Mouse (Mus musculus) heart, postnatal 0 days (tissue): ENCODE measurements around the gene Sugp1. TPM values are rescaled to one million over a fixed set of nuclear protein-coding genes. Genes with fewer than 3 reads are reported as not detected.

ENCODE experiments used
- ATAC-seq: fragments of 200-750 bp; cut with Nextera tagmentation; 2 replicates; pipeline ENCODE4 v1.8.0; 2017; ENCODE audit warnings: low read depth, moderate number of reproducible peaks, moderate library complexity; ENCODE audit not compliant: insufficient read depth
- DNase-seq: peaks from one replicate; pipeline ENCODE4 v3.0.0-alpha.2; 2016; ENCODE audit warnings: low spot score
- H3K27ac ChIP-seq: fragments of 300-500 bp; sonication (generic); 2 replicates; pipeline ENCODE4 v1.5.1; 2014; ENCODE audit warnings: low read depth, mild to moderate bottlenecking
- H3K27me3 ChIP-seq: fragments of 300-500 bp; sonication (generic); 2 replicates; pipeline ENCODE4 v1.6.1; 2014; ENCODE audit warnings: low read length, mixed read lengths; ENCODE audit not compliant: control insufficient read depth, insufficient read depth
- H3K36me3 ChIP-seq: fragments of 300-500 bp; sonication (generic); replicated peaks from 2 replicates; pipeline ENCODE4 v1.6.1; 2014; ENCODE audit warnings: low read length, mixed read lengths; ENCODE audit not compliant: control insufficient read depth, insufficient read depth
- H3K4me1 ChIP-seq: fragments of 300-500 bp; sonication (generic); 2 replicates; pipeline ENCODE4 v1.6.1; 2014; ENCODE audit warnings: antibody characterized with exemption; ENCODE audit not compliant: control insufficient read depth, insufficient read depth
- H3K4me2 ChIP-seq: fragments of 300-500 bp; sonication (generic); 2 replicates; pipeline ENCODE4 v1.6.1; 2014; ENCODE audit warnings: low read depth, mild to moderate bottlenecking, low read length, moderate library complexity
- H3K4me3 ChIP-seq: fragments of 300-500 bp; sonication (generic); 2 replicates; pipeline ENCODE4 v1.5.1; 2014; ENCODE audit warnings: low read depth, low read length
- H3K9ac ChIP-seq: fragments of 300-500 bp; sonication (generic); replicated peaks from 2 replicates; pipeline ENCODE4 v1.6.1; 2014; ENCODE audit warnings: low read depth, low read length, mixed read lengths
- H3K9me3 ChIP-seq: fragments of 300-500 bp; sonication (generic); replicated peaks from 2 replicates; pipeline ENCODE4 v1.6.1; 2016; ENCODE audit warnings: low read length; ENCODE audit not compliant: control insufficient read depth
- CTCF ChIP-seq: IDR thresholded peaks from 2 replicates; pipeline ENCODE4 v1.5.1; 2016; ENCODE audit warnings: antibody characterized with exemption, control low read depth, low read depth
- EP300 ChIP-seq: IDR thresholded peaks from 2 replicates; pipeline ENCODE4 v1.6.1; 2016; ENCODE audit warnings: antibody characterized with exemption, low read depth
- WGBS: fragments of 180-500 bp; shearing (Covaris S2); extraction: QIAGEN DNeasy Blood & Tissue Kit; methylation state at CpG from one replicate; pipeline ENCODE4 v1.1.7; 2014; 5-methylcytosine and 5-hydroxymethylcytosine counted together
- polyA plus RNA-seq: library from polyadenylated mRNA; unstranded; fragments of >200 nt; fragmentation: Nextera tagmentation; extraction: Ambion mirVana; gene quantifications from 2 replicates; pipeline ENCODE4 v1.2.1, GENCODE M21; 2015
- total RNA-seq: library from RNA; depleted of rRNA; stranded (reverse); fragments of >200 nt; gene quantifications from 2 replicates; pipeline ENCODE4 v1.2.3, GENCODE M21; 2014; ENCODE audit warnings: low replicate concordance

The Sugp1 gene
- total and polyA plus RNA-seq, 2 experiments from 2014 or later = 11.5 to 22.6 TPM

GRCm38 (mm10) chr8:70087237-70087636 lies 44.6 kb downstream of the Sugp1 start:
- ATAC-seq = no peak

GRCm38 (mm10) chr8:70087836-70088650 lies 45.4 kb downstream of the Sugp1 start:
- peak; percentile 33 for DNase-seq
- peak; percentile 62 for ATAC-seq
- H3K9me3 ChIP-seq = no peaks in the 10 kb centered on the region
- peaks cover 10% of the 10 kb centered on the region; the same call in 1 of the 2 replicates for H3K4me1 ChIP-seq
- no peaks in the 10 kb centered on the region for H3K36me3 ChIP-seq
- peak overlapping the region; percentile 41 for H3K4me2 ChIP-seq
- H3K27me3 ChIP-seq = peaks cover 87% of the 10 kb centered on the region
- no peak overlapping the region for H3K9ac ChIP-seq
- TF ChIP-seq CTCF = peak; percentile 83
- TF ChIP-seq EP300 = no peak
- no peak overlapping the region for H3K27ac ChIP-seq
- 5% methylated on average over 56 of the region's 56 CpGs for WGBS
- peak overlapping the region; percentile 26; the same call in 1 of the 2 replicates for H3K4me3 ChIP-seq

More at GRCm38 (mm10) chr8:70087237-70087636, 44.6 kb downstream of the Sugp1 start:
- Histone ChIP-seq H3K4me2 (no peak overlapping the region), H3K4me3 (no peak overlapping the region), H3K27me3 (peaks cover 95% of the 10 kb centered on the region), H3K4me1 (peaks cover 10% of the 10 kb centered on the region; the same call in 1 of the 2 replicates), H3K9ac (no peak overlapping the region), H3K9me3 (no peaks in the 10 kb centered on the region), H3K27ac (no peak overlapping the region), H3K36me3 (no peaks in the 10 kb centered on the region)
- TF ChIP-seq CTCF = no peak
- TF ChIP-seq EP300 = no peak
- DNase-seq = no peak
- WGBS = 10% methylated on average over 7 of the region's 7 CpGs

- Histone ChIP-seq H3K36me3 (no peaks in the 10 kb centered on the region), H3K4me2 (no peak overlapping the region), H3K27me3 (peaks cover 79% of the 10 kb centered on the region), H3K27ac (no peak overlapping the region), H3K4me1 (no peaks in the 10 kb centered on the region), H3K4me3 (no peak overlapping the region), H3K9me3 (no peaks in the 10 kb centered on the region), H3K9ac (no peak overlapping the region)
- TF ChIP-seq EP300 (no peak), CTCF (no peak)
- no peak for ATAC-seq
- 60% methylated on average over 9 of the region's 9 CpGs for WGBS
- no peak for DNase-seq
Measured at GRCm38 (mm10) chr8:70089296-70089960, 46.8 kb downstream of the Sugp1 start.

- no peak for ATAC-seq
Measured at GRCm38 (mm10) chr8:70092786-70093185, 50.2 kb downstream of the Sugp1 start.

GRCm38 (mm10) chr8:70099276-70099675 lies 56.7 kb downstream of the Sugp1 start:
- Histone ChIP-seq H3K36me3 (no peaks in the 10 kb centered on the region), H3K27me3 (peaks cover 9% of the 10 kb centered on the region; the same call in 1 of the 2 replicates), H3K4me2 (no peak overlapping the region), H3K4me1 (no peaks in the 10 kb centered on the region), H3K9ac (no peak overlapping the region), H3K9me3 (0 out of 2 replicates have a peak, but pooled peaks cover 3% of the 10 kb centered on the region), H3K4me3 (no peak overlapping the region), H3K27ac (no peak overlapping the region)
- 64% methylated on average over 8 of the region's 8 CpGs for WGBS
- TF ChIP-seq EP300 = no peak
- no peak for TF ChIP-seq CTCF
- ATAC-seq (no peak), DNase-seq (no peak)

More at GRCm38 (mm10) chr8:70092786-70093185, 50.2 kb downstream of the Sugp1 start:
- Histone ChIP-seq H3K36me3 (no peaks in the 10 kb centered on the region), H3K27ac (no peak overlapping the region), H3K9ac (no peak overlapping the region), H3K27me3 (peaks cover 54% of the 10 kb centered on the region), H3K4me3 (no peak overlapping the region), H3K9me3 (0 out of 2 replicates have a peak, but pooled peaks cover 1% of the 10 kb centered on the region), H3K4me1 (no peaks in the 10 kb centered on the region), H3K4me2 (no peak overlapping the region)
- DNase-seq = no peak
- TF ChIP-seq CTCF (no peak), EP300 (no peak)
- 52% methylated on average over 8 of the region's 8 CpGs for WGBS
